Mouse (Mus musculus) forelimb bud, embryonic 11.5 days (tissue): ENCODE measurements at regions not wholly inside any gene's neighbourhood (a gene's known extent, or its start where the extent isn't known, plus 50 kb on each side); places are given as distances from the start of the nearest gene placed in this dataset.
"Not testable (repeated sequence)": the region's sequence is repeated elsewhere in the genome, so short reads cannot be mapped to it uniquely, and the experiment has no call there.

Experiments used
- DNase-seq: peaks from one replicate; pipeline ENCODE4 v3.0.0-alpha.2; 2012; ENCODE audit warnings: low read depth, low spot score

- no peak for DNase-seq
These were observed 54.4 kb upstream of the Tcf12 start for GRCm38 (mm10) chr9:72166084-72166483.

GRCm38 (mm10) chr9:72166611-72167010 is 54.9 kb upstream of the Tcf12 start:
- DNase-seq = no peak

GRCm38 (mm10) chr9:72169231-72169630 is 57.6 kb upstream of the Tcf12 start:
- peak; percentile 25 for DNase-seq

- peak; percentile 63 for DNase-seq
These were observed 58.1 kb upstream of the Tcf12 start for GRCm38 (mm10) chr9:72169728-72170188.

DNA sequence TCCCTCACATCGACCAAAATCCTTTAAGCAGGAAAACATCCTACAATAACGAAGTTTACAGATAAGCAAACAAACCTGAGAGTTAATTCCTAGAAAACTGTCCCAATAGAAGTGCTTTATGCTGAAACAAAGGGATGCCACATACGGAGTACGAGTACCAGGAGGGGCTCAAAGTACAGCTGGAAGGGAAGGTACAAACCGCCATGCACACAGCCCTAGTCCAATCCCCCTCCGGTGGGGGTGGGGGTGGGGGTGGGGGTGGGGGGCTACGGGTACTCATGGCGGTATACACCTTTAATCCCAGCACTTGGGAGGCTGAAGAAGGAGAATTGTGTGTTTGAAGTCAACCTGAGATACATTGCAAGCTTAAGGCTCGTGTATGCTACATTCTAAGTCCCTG is 58.6 kb upstream of the Tcf12 start:
- no peak for DNase-seq

DNA sequence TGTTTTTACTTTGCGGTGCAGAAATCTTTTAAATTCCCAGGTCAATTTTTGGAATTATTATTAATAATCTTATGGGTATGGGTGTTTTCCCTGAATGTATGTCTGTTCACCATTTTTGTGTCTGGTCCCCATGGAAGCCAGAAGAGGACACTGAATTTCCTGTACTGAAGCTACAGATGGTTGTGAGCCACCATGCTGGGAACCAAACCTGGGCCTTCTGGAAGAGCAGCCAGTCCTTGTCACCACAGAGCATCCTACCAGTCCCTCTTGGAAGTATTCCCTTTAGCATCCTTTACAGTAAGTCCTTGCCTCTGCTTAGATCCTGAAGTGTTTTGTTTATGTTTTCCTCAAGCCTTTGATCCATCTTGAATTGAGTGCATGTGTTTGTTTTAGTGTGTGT is 60.7 kb upstream of the Tcf12 start:
- no peak for DNase-seq

DNA sequence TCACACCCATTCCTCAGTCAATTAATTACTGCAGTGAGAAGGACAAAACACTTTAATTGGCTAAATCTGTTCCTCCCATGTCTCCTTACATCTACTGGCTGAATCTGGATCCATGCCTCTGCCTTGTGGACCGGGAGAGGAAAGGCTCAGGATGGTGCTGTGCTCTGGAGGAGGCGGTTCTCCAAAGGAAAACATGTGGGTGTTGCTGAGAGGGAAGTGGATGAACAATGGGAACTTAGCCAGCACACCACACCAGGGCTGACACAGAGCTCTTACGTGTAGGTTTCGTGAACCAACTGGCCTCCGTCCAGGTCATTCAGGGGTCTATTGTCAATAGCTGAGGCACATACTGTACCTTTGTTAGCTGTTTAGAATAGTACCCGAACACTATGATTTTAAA is 69.3 kb upstream of the Tcf12 start:
- DNase-seq = no peak

- DNase-seq = no peak
These were observed 71.7 kb upstream of the Tcf12 start for GRCm38 (mm10) chr9:72183336-72183735.

- DNase-seq = no peak
These were observed 72.3 kb upstream of the Tcf12 start for GRCm38 (mm10) chr9:72183925-72184324.

- no peak for DNase-seq
These were observed 78.2 kb upstream of the Tcf12 start for GRCm38 (mm10) chr9:72189867-72190266.

DNA sequence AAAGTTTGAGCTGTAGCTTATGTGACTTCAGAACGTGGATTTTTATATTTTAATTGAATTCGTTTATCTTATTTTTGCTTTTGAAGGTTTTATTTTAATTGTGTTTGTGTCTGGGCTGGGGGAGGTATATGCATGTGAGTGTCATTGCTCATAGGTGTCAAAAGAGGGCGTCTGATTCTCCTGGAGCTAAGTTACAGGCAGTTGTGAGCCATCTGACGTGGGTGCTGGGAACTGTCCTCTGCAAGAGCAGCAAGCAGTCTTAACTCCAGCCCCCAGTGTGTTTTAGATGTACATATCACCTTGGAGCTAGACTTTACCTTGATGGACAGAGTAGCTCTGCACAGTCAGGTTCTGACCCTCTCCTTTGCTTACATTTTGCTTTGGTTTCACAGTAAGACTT is 79.0 kb upstream of the Tcf12 start:
- DNase-seq = no peak

DNA sequence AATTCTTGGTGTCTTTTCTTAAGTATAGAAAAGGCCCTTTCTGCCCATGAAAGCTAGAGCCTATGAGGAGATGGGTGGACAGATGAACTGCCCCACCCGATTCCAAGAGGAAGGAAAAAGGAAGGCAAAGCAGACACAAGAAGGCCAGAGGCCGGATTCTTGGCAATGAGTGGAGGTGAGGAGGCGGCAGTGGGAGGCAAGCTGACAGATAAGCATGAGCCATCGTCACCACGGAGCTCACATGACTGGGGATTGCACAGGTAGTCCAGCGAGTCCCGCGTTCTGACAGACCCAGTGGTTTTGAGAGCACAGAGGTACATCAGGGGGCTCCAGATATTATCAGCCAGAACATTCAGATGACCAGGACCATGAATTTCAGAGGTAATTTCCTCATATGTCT is 79.4 kb upstream of the Tcf12 start:
- no peak for DNase-seq

- DNase-seq = peak; percentile 25
These were observed 80.6 kb upstream of the Tcf12 start for GRCm38 (mm10) chr9:72192051-72192952.

- DNase-seq = not testable (repeated sequence)
These were observed 81.3 kb upstream of the Tcf12 start for GRCm38 (mm10) chr9:72192953-72193337.

DNA sequence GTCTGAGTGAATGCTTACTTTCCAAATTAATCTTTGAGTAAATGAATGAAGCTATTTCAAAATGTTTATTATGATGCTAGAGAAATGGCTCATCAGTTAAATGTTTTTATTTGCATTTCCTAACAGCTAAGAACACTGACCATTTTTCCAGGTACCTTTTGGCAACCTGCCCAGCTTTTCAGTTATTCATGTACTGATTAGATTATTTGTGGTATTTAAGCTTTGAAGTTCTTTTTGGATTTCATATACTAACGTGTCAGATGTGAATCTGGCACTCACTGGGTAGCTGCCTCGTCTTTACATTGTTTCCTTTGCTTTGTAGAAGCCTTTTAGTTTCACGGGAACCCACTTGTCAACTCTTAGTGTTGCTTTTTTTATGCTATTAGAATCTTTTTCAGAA is 79.3 kb upstream of the Zfp280d start:
- no peak for DNase-seq

DNA sequence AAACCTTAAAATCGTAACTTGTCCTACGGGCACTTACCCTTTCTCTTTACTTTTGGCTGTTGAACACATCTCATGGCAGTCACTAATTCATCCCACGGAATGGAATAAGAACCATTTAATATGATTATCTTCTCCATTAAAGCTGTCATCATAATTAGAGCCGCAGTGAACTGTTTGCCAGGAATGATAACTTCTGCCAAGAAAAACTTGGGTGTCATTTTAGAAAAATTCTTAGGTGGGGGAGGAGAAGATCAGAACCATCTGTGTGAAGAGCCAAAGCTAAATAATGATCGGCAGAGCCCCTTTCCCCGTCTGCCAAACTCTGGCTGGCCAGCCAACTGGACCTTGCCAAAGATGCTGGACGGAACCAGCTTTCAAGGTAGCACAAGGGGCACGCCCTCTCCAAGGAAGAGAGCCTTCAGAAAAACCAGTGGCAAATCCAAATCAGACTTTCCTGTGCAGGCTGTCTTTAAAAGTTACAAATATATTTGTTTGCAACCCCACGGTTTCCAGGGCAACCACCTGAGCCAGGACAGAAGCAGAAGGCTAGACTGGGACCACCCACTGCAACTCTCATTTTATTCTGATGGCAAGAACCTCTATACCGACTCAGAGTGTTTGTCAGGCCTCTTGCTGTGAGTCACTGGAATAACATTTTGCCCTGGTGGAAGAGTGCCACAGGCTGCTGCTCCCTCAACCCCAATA is 77.9 kb upstream of the Zfp280d start:
- DNase-seq = peak; percentile 35

- DNase-seq = no peak
These were observed 77.3 kb upstream of the Zfp280d start for GRCm38 (mm10) chr9:72197331-72197732.

DNA sequence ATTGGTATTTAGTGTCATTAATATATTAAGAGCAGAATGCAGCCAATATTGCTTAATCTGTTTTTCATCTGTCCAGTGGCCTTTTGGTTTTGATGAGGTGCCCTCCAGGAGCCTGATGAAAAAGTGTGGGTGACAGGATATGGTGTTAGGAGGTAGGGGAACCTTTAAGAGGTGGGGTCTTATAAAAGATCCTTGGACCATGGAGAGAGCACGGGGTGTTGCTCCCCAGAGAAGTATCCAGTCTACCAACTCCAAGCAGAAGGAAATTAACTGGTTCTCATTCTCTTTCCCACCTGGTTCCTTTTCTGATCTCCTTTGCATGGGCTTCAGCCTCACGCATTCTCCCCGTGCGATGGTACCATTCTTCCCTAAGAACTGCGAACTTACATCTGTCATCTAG is 75.7 kb upstream of the Zfp280d start:
- no peak for DNase-seq

- DNase-seq = no peak
These were observed 70.2 kb upstream of the Zfp280d start for GRCm38 (mm10) chr9:72204357-72204905.

DNA sequence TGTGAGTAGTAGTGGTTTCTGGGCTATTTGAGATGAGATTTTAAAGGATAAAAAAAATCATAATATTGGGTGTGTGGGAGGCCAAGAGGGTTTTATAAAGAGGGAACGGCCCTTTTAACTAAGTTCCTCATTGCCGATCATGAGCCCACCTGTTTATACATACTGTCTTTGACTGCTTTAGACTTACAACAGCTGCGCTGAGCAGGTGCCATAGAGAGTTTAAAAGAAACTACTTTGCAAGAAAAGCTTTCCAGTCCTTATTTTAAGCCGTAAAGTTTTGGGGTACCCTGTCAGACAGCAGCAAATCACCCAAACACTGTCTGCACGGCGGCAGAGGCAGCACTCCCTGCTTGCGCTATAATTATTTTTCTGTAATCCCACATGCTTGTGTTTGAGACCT is 68.8 kb upstream of the Zfp280d start:
- no peak for DNase-seq

DNA sequence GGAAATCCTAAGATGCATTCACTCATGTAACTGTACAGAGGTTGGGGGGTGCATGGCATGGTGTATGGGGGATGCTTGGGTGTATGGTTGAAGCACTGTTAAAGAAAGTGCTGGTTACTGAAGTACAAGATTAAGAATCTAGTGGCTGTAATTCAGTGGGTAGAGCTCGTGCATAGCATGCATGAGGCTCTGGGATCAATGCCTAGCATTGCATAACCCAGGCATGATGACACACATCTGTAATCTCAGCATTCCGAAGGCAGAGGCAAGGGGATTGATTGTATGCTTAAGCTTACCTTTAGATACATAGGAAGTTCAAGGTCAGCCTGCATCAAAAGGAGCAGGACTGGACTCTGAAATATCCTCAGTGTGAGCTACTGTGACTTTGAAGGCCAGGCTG is 67.7 kb upstream of the Zfp280d start:
- no peak for DNase-seq

- DNase-seq = no peak
These were observed 66.4 kb upstream of the Zfp280d start for GRCm38 (mm10) chr9:72208296-72208695.
